Mouse (Mus musculus): ENCODE measurements around the gene Nr2f2. TPM values are rescaled to one million over a fixed set of nuclear protein-coding genes. Genes with fewer than 3 reads are reported as not detected.

The Nr2f2 gene
- polyA plus RNA-seq, 1 experiment from 2014 or later, result 113 TPM

DNA sequence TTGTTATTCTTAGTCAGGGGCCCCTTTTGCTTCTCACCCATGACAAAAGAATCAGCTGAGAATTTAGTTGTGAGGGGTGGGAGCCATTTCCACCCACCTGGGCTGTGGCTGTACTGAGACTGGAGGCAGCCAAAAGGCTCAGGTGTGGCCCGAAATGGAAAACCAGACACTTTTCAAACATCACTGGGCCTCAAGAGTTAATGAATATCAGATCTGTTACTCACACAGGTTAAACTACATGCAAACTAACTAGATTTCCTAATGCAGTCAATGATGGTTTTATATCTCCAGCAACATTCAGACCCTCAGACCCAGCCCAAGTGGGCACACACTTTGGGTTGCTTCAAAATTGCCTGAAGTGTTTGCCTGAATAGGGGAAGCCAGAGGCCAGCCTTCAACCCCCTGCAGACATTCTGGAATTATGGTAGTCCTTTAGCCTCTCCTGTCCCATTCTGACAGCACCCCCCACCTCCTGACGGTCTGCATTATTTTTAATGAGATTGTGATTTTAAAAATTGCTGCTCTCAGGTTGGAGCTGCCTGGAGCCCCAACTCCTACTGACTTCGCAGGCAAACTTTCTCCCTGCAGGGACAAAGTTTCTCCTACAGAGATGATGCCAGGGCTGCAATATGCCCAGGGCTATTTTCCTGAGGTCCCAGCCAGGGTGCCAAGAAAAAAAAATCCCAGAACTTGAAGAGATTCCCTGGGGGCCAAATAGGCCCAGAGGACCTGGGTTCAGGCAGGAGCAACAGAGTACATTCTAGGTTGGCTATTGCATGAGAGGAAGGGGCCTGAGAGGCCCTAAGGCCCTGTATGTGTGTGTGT is 9.6 kb downstream of the Nr2f2 start:
- Histone ChIP-seq H3K27ac (replicated peaks; ENCODE audit: low read depth, low read length) (peak overlapping the region; percentile 98), H3K27me3 (ENCODE audit: control insufficient read depth, insufficient read depth, low read length) (peaks cover 56% of the 10 kb centered on the region), H3K9ac (replicated peaks; ENCODE audit: low read length) (peak overlapping the region; percentile 91), H3K4me3 (replicated peaks; ENCODE audit: low read depth, low read length) (peak overlapping the region; percentile 59), H3K36me3 (ENCODE audit: control insufficient read depth, insufficient read depth, low read length) (peaks cover 20% of the 10 kb centered on the region), H3K4me1 (ENCODE audit: control insufficient read depth, insufficient read depth, low read length) (no peaks in the 10 kb centered on the region), H3K4me2 (ENCODE audit: low read length) (peak overlapping the region; percentile 78), H3K9me3 (ENCODE audit: control insufficient read depth, low read length) (no peaks in the 10 kb centered on the region)
- DNase-seq (no peak), ATAC-seq (ENCODE audit: low FRiP score, low TSS enrichment) (no peak)
- 35% methylated on average over 3 of the region's 3 CpGs for WGBS

DNA sequence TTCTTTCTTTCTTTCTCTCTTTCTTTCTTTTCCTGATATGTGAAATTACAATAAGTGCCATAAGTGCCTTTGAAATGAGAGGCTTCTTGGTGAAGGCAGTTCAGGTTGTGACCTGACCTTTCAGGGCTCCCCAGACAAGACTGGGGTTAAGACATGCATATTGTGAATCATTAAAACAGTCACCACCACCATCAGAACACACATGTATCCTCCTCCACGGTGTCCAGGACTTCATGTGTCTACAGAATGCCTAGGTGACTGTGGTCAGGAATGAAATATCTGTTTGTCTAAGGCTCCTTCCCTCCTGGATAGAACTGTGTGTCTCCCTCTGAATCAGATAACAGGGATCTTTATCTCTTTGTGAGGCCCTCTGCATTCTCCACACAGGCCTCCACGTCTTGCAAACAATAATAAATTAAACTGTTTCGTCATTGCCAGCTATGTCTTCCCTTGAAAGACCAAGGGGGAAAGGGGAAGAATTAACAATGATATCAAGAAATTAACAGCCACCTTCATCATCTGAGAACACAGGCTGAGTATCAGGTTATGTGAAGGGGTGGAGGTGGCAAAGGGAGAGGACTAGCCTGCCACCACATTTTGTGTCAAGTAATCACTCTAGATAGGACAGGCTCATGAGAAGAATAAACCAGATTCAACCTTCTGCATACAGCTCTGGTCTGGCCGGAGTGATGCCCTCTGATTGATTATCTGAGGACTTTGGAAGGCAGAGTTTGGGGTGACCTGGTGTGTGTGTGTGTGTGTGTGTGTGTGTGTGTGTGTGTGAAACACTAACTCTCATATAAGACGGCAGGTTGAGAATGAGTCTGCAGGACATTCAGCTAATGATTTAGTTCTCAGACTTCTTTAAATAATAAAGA is 10.6 kb downstream of the Nr2f2 start:
- Histone ChIP-seq H3K4me1 (ENCODE audit: control insufficient read depth, insufficient read depth, low read length) (no peaks in the 10 kb centered on the region), H3K27ac (replicated peaks; ENCODE audit: low read depth, low read length) (peak overlapping the region; percentile 98), H3K27me3 (ENCODE audit: control insufficient read depth, insufficient read depth, low read length) (peaks cover 56% of the 10 kb centered on the region), H3K4me3 (replicated peaks; ENCODE audit: low read depth, low read length) (peak overlapping the region; percentile 59), H3K9ac (replicated peaks; ENCODE audit: low read length) (peak overlapping the region; percentile 91), H3K36me3 (ENCODE audit: control insufficient read depth, insufficient read depth, low read length) (peaks cover 20% of the 10 kb centered on the region), H3K9me3 (ENCODE audit: control insufficient read depth, low read length) (no peaks in the 10 kb centered on the region), H3K4me2 (ENCODE audit: low read length) (peak overlapping the region; percentile 78)
- WGBS, result 17% methylated on average over 5 of the region's 5 CpGs
- ATAC-seq (ENCODE audit: low FRiP score, low TSS enrichment) (no peak), DNase-seq (no peak)

DNA sequence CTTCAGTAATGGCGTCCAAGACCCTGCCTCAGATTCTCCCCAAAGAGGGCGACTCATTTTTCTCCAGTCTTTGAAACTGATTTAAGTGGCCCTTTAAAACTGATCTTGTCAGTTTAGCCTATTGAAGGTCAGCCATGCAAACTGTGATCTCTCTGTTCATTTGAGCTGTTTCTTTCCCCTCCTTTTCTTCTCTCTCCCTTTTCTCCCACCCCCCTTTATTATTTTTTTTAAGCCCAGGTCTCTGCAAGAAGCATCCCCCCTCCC is 11.2 kb downstream of the Nr2f2 start:
- H3K27ac ChIP-seq (replicated peaks; ENCODE audit: low read depth, low read length), result peak overlapping the region; percentile 98
- peak overlapping the region; percentile 91 for H3K9ac ChIP-seq (replicated peaks; ENCODE audit: low read length)
- peaks cover 20% of the 10 kb centered on the region for H3K36me3 ChIP-seq (ENCODE audit: control insufficient read depth, insufficient read depth, low read length)
- H3K9me3 ChIP-seq (ENCODE audit: control insufficient read depth, low read length), result no peaks in the 10 kb centered on the region
- H3K4me1 ChIP-seq (ENCODE audit: control insufficient read depth, insufficient read depth, low read length), result no peaks in the 10 kb centered on the region
- DNase-seq (peak; percentile 40), ATAC-seq (ENCODE audit: low FRiP score, low TSS enrichment) (no peak)
- 5% methylated on average over 2 of the region's 2 CpGs for WGBS
- H3K4me3 ChIP-seq (replicated peaks; ENCODE audit: low read depth, low read length), result peak overlapping the region; percentile 59
- peaks cover 56% of the 10 kb centered on the region for H3K27me3 ChIP-seq (ENCODE audit: control insufficient read depth, insufficient read depth, low read length)
- H3K4me2 ChIP-seq (ENCODE audit: low read length), result peak overlapping the region; percentile 78

DNA sequence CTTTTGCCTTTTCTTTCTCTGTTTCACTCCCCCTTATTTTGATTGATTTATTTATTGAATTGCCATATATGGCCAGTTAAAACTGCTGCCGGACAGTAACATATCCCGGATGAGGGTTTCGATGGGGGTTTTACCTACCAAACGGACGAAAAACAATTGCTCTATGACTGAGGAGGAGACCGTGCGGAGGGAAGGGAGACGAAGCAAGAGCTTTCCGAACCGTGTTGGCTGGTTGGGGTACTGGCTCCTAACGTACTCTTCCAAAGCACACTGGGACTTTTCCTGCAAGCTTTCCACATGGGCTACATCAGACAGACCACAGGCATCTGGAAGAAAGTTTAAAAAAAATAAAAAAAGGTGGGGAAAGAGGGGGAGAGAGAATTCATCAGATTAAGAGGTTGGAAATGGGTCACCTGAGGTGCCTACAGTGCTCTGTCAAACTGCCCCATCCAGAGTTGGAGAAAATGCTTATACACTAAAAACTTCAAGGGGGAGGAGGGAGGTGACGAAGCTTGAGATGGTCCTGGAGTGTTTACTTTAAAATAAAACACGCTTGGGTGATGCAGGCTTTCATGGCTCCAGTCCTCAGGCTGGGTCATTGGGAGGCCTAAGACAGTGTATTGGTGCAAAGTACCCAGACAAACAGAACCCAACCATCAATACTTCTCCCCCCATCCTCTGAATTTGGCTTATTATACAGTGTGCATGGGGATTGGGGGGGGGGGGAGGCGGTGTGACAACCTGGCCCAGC is 11.8 kb downstream of the Nr2f2 start:
- WGBS, result 13% methylated on average over 14 of the region's 14 CpGs
- peak overlapping the region; percentile 59 for H3K4me3 ChIP-seq (replicated peaks; ENCODE audit: low read depth, low read length)
- H3K4me1 ChIP-seq (ENCODE audit: control insufficient read depth, insufficient read depth, low read length), result no peaks in the 10 kb centered on the region
- H3K9ac ChIP-seq (replicated peaks; ENCODE audit: low read length), result peak overlapping the region; percentile 91
- DNase-seq (peak; percentile 53), ATAC-seq (ENCODE audit: low FRiP score, low TSS enrichment) (no peak)
- H3K9me3 ChIP-seq (ENCODE audit: control insufficient read depth, low read length), result no peaks in the 10 kb centered on the region
- peaks cover 59% of the 10 kb centered on the region for H3K27me3 ChIP-seq (ENCODE audit: control insufficient read depth, insufficient read depth, low read length)
- H3K27ac ChIP-seq (replicated peaks; ENCODE audit: low read depth, low read length), result peak overlapping the region; percentile 98
- H3K36me3 ChIP-seq (ENCODE audit: control insufficient read depth, insufficient read depth, low read length), result peaks cover 20% of the 10 kb centered on the region
- peak overlapping the region; percentile 78 for H3K4me2 ChIP-seq (ENCODE audit: low read length)

DNA sequence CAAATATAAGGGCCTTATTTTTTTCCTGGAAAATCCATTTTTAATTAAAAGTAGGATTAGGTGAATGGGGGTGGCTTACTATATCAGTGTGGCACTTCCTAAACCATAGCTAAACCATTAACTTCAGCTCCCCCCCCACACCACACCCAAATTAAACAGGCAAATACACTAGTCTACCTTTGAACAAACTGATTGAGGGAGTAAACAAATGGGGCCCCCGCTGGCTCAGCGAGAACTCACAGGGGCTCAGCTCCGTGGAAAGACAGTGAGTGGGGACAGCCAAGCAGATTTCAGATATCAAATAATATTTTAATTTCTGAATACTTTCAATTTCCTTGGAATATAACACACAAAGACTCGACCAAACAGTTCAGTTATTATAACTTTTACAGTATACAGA is 13.4 kb downstream of the Nr2f2 start:
- Histone ChIP-seq H3K27ac (replicated peaks; ENCODE audit: low read depth, low read length) (peak overlapping the region; percentile 70), H3K27me3 (ENCODE audit: control insufficient read depth, insufficient read depth, low read length) (peaks cover 64% of the 10 kb centered on the region), H3K9ac (replicated peaks; ENCODE audit: low read length) (peak overlapping the region; percentile 79), H3K9me3 (ENCODE audit: control insufficient read depth, low read length) (no peaks in the 10 kb centered on the region), H3K4me3 (replicated peaks; ENCODE audit: low read depth, low read length) (peak overlapping the region; percentile 50), H3K4me2 (ENCODE audit: low read length) (peak overlapping the region; percentile 79), H3K4me1 (ENCODE audit: control insufficient read depth, insufficient read depth, low read length) (no peaks in the 10 kb centered on the region), H3K36me3 (ENCODE audit: control insufficient read depth, insufficient read depth, low read length) (peaks cover 19% of the 10 kb centered on the region)
- 8% methylated on average over 4 of the region's 4 CpGs for WGBS
- peak; percentile 31 for DNase-seq
- ATAC-seq (ENCODE audit: low FRiP score, low TSS enrichment), result no peak

DNA sequence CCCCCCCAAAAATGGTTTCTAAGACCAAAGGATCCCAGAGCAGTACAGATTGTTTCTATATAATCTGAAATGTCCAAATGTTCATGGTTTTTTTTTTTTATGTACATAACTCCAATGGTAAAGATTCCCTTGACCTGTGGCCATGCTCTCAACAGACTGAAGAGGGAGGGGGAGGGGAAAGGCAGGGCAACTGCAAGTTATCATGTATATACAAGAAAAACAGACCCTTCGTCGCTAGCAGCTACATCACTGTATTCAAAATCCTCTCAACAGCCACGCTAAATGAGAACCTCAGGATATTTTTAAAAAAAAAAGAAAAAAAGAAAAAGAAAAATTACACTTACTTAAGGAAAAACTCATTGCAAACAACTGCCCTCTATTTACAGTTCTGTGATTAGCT is 13.9 kb downstream of the Nr2f2 start:
- Histone ChIP-seq H3K36me3 (ENCODE audit: control insufficient read depth, insufficient read depth, low read length) (peaks cover 14% of the 10 kb centered on the region; the same call in 1 of the 2 replicates), H3K9ac (replicated peaks; ENCODE audit: low read length) (peak overlapping the region; percentile 79), H3K27ac (replicated peaks; ENCODE audit: low read depth, low read length) (peak overlapping the region; percentile 95), H3K4me3 (replicated peaks; ENCODE audit: low read depth, low read length) (peak overlapping the region; percentile 50), H3K4me2 (ENCODE audit: low read length) (peak overlapping the region; percentile 79), H3K4me1 (ENCODE audit: control insufficient read depth, insufficient read depth, low read length) (no peaks in the 10 kb centered on the region), H3K27me3 (ENCODE audit: control insufficient read depth, insufficient read depth, low read length) (peaks cover 66% of the 10 kb centered on the region), H3K9me3 (ENCODE audit: control insufficient read depth, low read length) (no peaks in the 10 kb centered on the region)
- WGBS, result 16% methylated on average over 3 of the region's 3 CpGs
- DNase-seq (peak; percentile 61), ATAC-seq (ENCODE audit: low FRiP score, low TSS enrichment) (no peak)

DNA sequence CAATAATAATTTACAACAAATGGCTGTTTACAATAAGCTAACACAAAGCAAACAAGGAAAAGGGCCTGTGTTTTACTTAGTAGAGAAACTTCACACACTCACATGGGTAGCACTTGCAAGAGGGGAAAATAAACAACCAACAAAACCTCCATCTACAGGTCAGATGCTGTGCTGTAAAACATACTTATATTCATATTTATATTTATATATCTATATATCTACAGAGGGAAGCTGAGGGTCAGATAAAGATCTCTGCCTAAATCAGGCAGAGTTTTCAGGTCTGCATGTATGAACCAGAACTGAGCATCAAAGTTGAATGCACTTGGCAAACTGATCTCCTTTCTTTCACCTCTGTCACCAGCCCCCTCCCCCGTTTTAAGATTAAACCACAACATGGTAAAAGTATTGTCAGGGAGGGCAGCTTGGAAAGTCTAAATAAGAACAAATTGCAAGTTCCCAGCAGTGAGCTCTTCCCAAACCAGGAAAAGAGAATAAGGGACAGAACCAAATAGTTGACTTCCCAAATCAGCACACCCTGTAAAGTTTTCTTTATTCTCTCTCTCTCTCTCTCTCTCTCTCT is 14.5 kb downstream of the Nr2f2 start:
- Histone ChIP-seq H3K27me3 (ENCODE audit: control insufficient read depth, insufficient read depth, low read length) (peaks cover 65% of the 10 kb centered on the region), H3K27ac (replicated peaks; ENCODE audit: low read depth, low read length) (peak overlapping the region; percentile 95), H3K4me2 (ENCODE audit: low read length) (peak overlapping the region; percentile 79), H3K4me3 (replicated peaks; ENCODE audit: low read depth, low read length) (peak overlapping the region; percentile 50), H3K9ac (replicated peaks; ENCODE audit: low read length) (peak overlapping the region; percentile 79), H3K36me3 (ENCODE audit: control insufficient read depth, insufficient read depth, low read length) (peaks cover 9% of the 10 kb centered on the region; the same call in 1 of the 2 replicates), H3K9me3 (ENCODE audit: control insufficient read depth, low read length) (no peaks in the 10 kb centered on the region), H3K4me1 (ENCODE audit: control insufficient read depth, insufficient read depth, low read length) (no peaks in the 10 kb centered on the region)
- ATAC-seq (ENCODE audit: low FRiP score, low TSS enrichment) (no peak), DNase-seq (no peak)
- 5% methylated on average over 1 of the region's 1 CpGs for WGBS
